ENCODE assay signal across 13 mouse cellular contexts in genomic region chr3:51517878-51518762, GRCm38 (mm10). TPM values are rescaled to one million over a fixed set of nuclear protein-coding genes. Genes with fewer than 3 reads are reported as not detected.
DNase-seq lines count a peak whose midpoint lies in the region; ATAC-seq and TF ChIP-seq lines count a peak whose summit lies in the region.
"Had no signal": no experiment of that assay in that cellular context is flagged by ENCODE, and none has a peak within 500 bp of the region (broad histone marks: within the 10 kb centered on the region; RNA-seq: fewer than 3 reads in every experiment).

No protein-coding gene starts in this region.

- intact Hi-C loops in gastrocnemius, adult 2 months (cut with DNase I): no loop called here

- peak; percentile 40; the same call in 1 of the 2 replicates for ATAC-seq in kidney, embryonic 15.5 days (replicated peaks; ENCODE audit: low FRiP score)
- ATAC-seq in common myeloid progenitor, adult 5-6 weeks (replicated peaks; ENCODE audit: low read depth, poor library complexity, severe bottlenecking): peak; percentile 88
- ATAC-seq in liver, embryonic 12.5 days: peak; percentile 73
- peak; percentile 75 for ATAC-seq in stomach, embryonic 15.5 days (ENCODE audit: insufficient read depth, low FRiP score, low read depth)
- ATAC-seq: CD4-positive, CD25-positive, alpha-beta regulatory T cell, adult 4 months; midbrain, embryonic 15.5 days had no signal

- no peaks in the 10 kb centered on the region for H3K27me3 ChIP-seq in kidney, embryonic 15.5 days
- H3K27me3 ChIP-seq in liver, embryonic 12.5 days (replicated peaks): no peaks in the 10 kb centered on the region
- H3K27me3 ChIP-seq in stomach, embryonic 15.5 days (replicated peaks): no peaks in the 10 kb centered on the region
- H3K27me3 ChIP-seq: embryonic facial prominence, embryonic 13.5 days; midbrain, embryonic 15.5 days had no signal

- DNase-seq in kidney, postnatal 25 days: no peak
- DNase-seq in thymus, postnatal 25 days: no peak
- DNase-seq in gastrocnemius, adult 2 months: no peak
- no peak for DNase-seq in heart, postnatal 4 days
- DNase-seq: adrenal gland, postnatal 14 days; kidney, adult 18-20 months had no signal

- peaks cover 13% of the 10 kb centered on the region; the same call in 1 of the 2 replicates for H3K4me1 ChIP-seq in kidney, embryonic 15.5 days
- peaks cover 33% of the 10 kb centered on the region for H3K4me1 ChIP-seq in liver, embryonic 12.5 days
- H3K4me1 ChIP-seq in stomach, embryonic 15.5 days: 0 out of 2 replicates have a peak, but pooled peaks cover 4% of the 10 kb centered on the region
- H3K4me1 ChIP-seq: midbrain, embryonic 15.5 days had no signal

- 0 out of 2 replicates have a peak overlapping the region, but pooled peaks have one; percentile 52 for H3K27ac ChIP-seq in kidney, embryonic 15.5 days
- H3K27ac ChIP-seq in liver, embryonic 12.5 days: peak overlapping the region; percentile 77
- peak overlapping the region; percentile 59 for H3K27ac ChIP-seq in stomach, embryonic 15.5 days
- no peak overlapping the region for H3K27ac ChIP-seq in gastrocnemius, adult 2 months
- H3K27ac ChIP-seq: embryonic facial prominence, embryonic 13.5 days; midbrain, embryonic 15.5 days had no signal

- H3K9ac ChIP-seq in kidney, embryonic 15.5 days: no peak overlapping the region
- peak overlapping the region; percentile 43 for H3K9ac ChIP-seq in liver, embryonic 12.5 days
- no peak overlapping the region for H3K9ac ChIP-seq in stomach, embryonic 15.5 days
- H3K9ac ChIP-seq: embryonic facial prominence, embryonic 13.5 days; midbrain, embryonic 15.5 days had no signal

- WGBS in kidney, embryonic 15.5 days: 71% methylated on average over 12 of the region's 12 CpGs
- 41% methylated on average over 12 of the region's 12 CpGs for WGBS in liver, embryonic 12.5 days (ENCODE audit: insufficient replicate concordance)
- 75% methylated on average over 12 of the region's 12 CpGs for WGBS in stomach, embryonic 15.5 days

- H3K4me2 ChIP-seq in kidney, embryonic 15.5 days: no peak overlapping the region
- H3K4me2 ChIP-seq in liver, embryonic 12.5 days: peak overlapping the region; percentile 59
- no peak overlapping the region for H3K4me2 ChIP-seq in stomach, embryonic 15.5 days
- H3K4me2 ChIP-seq: embryonic facial prominence, embryonic 13.5 days; midbrain, embryonic 15.5 days had no signal

- no peaks in the 10 kb centered on the region for H3K9me3 ChIP-seq in kidney, embryonic 15.5 days (replicated peaks)
- no peaks in the 10 kb centered on the region for H3K9me3 ChIP-seq in liver, embryonic 12.5 days (replicated peaks)
- H3K9me3 ChIP-seq in stomach, embryonic 15.5 days: no peaks in the 10 kb centered on the region
- H3K9me3 ChIP-seq: embryonic facial prominence, embryonic 13.5 days; midbrain, embryonic 15.5 days had no signal

- H3K36me3 ChIP-seq in kidney, embryonic 15.5 days: peaks cover 32% of the 10 kb centered on the region
- peaks cover 38% of the 10 kb centered on the region for H3K36me3 ChIP-seq in liver, embryonic 12.5 days
- peaks cover 10% of the 10 kb centered on the region for H3K36me3 ChIP-seq in stomach, embryonic 15.5 days

- TF ChIP-seq CTCF in gastrocnemius, adult 2 months (IDR thresholded peaks at IDR 0.05): no peak

- H3K4me3 ChIP-seq in kidney, embryonic 15.5 days (replicated peaks): no peak overlapping the region
- H3K4me3 ChIP-seq in liver, embryonic 12.5 days: peak overlapping the region; percentile 21
- no peak overlapping the region for H3K4me3 ChIP-seq in stomach, embryonic 15.5 days (replicated peaks)
- no peak overlapping the region for H3K4me3 ChIP-seq in gastrocnemius, adult 2 months
- H3K4me3 ChIP-seq: embryonic facial prominence, embryonic 13.5 days; midbrain, embryonic 15.5 days had no signal

RNA-seq across cellular contexts. Expression of gene Rab33b, which starts 34.4 kb away (rescaled TPM):
- polyA plus RNA-seq in kidney, embryonic 15.5 days (2015; fragmentation: Nextera tagmentation; extraction: Ambion mirVana): 20.0 and 20.1 TPM in 2 replicates
- total RNA-seq in common myeloid progenitor, adult 5-6 weeks (2017): 10.3 and 16.9 TPM in 2 replicates
- 6.5 and 7.6 TPM in 2 replicates for polyA plus RNA-seq in liver, embryonic 12.5 days (2016; fragmentation: Nextera tagmentation; extraction: Ambion mirVana)
- polyA plus RNA-seq in stomach, embryonic 15.5 days (2015; fragmentation: Nextera tagmentation; extraction: Ambion mirVana): 23.7 and 26.7 TPM in 2 replicates
- total RNA-seq in gastrocnemius, adult 2 months (2021): 1 to 10 TPM; 8.1 to 8.7 TPM
- 10 to 100 TPM; 13.6 to 14.3 TPM for total RNA-seq in heart, postnatal 4 days (2021)

RNA-seq across cellular contexts. Expression of gene Setd7, which starts 42.6 kb away (rescaled TPM):
- 3.0 and 4.6 TPM in 2 replicates for polyA plus RNA-seq in kidney, embryonic 15.5 days (2015; fragmentation: Nextera tagmentation; extraction: Ambion mirVana)
- 23.2 and 29.5 TPM in 2 replicates for total RNA-seq in common myeloid progenitor, adult 5-6 weeks (2017)
- 1.0 and 1.7 TPM in 2 replicates for polyA plus RNA-seq in liver, embryonic 12.5 days (2016; fragmentation: Nextera tagmentation; extraction: Ambion mirVana)
- polyA plus RNA-seq in stomach, embryonic 15.5 days (2015; fragmentation: Nextera tagmentation; extraction: Ambion mirVana): 3.6 and 5.0 TPM in 2 replicates
- total RNA-seq in gastrocnemius, adult 2 months (2021): 100 to 1,000 TPM; 148 to 167 TPM
- total RNA-seq in heart, postnatal 4 days (2021): 10 to 100 TPM; 54.0 to 58.7 TPM
